Mouse (Mus musculus) spleen, adult 10 weeks (tissue): ENCODE results near the gene Gm17359. TPM values are rescaled to one million over a fixed set of nuclear protein-coding genes. Genes with fewer than 3 reads are reported as not detected.

Experiments used
- polyA plus RNA-seq: library from polyadenylated mRNA; stranded (reverse); fragments of 350-450 nt; fragmentation: Illumina TruSeq; extraction: RNeasy Lipid Tissue Mini Kit (QIAGEN cat#74804); gene quantifications from one replicate; pipeline ENCODE4 v1.2.3, GENCODE M21; 2015; ENCODE audit warnings: low replicate concordance; ENCODE audit not compliant: insufficient read depth

Gm17359 gene
- not detected for polyA plus RNA-seq

GRCm38 (mm10) chr3:79336044-79336766, at the start of gene Gm17359:
TSS of gene Gm17359 (plus strand) at chr3:79336661.

Other genes starting within 250 kb of the Gm17359 start
- 12.2 TPM for gene Rapgef2, start 50.1 kb upstream of the Gm17359 start, polyA plus RNA-seq
- gene Fnip2, start 231.1 kb downstream of the Gm17359 start, polyA plus RNA-seq = 7.5 TPM